Mouse (Mus musculus) CH12.LX (cell line): ENCODE measurements around the gene Tnfsf8.

Experiments used
- BHLHE40 ChIP-seq: IDR thresholded peaks from 2 replicates; pipeline ENCODE4 v1.6.1; 2011; ENCODE audit warnings: mild to moderate bottlenecking, low read depth, low read length, improper control_type of control experiment
- CHD1 ChIP-seq: IDR thresholded peaks from 2 replicates; pipeline ENCODE4 v1.6.1; 2012; ENCODE audit warnings: low read depth, low read length, improper control_type of control experiment, inconsistent platforms
- MAX ChIP-seq: IDR thresholded peaks from 2 replicates; pipeline ENCODE4 v1.6.1; 2011; ENCODE audit warnings: low read length, improper control_type of control experiment
- NELFE ChIP-seq: IDR thresholded peaks from 2 replicates; pipeline ENCODE4 v1.6.1; 2011; ENCODE audit warnings: low read depth, low read length, improper control_type of control experiment
- NRF1 ChIP-seq: IDR thresholded peaks from 2 replicates; pipeline ENCODE4 v1.6.1; 2014; ENCODE audit warnings: low read depth, mild to moderate bottlenecking, inconsistent platforms, low read length, improper control_type of control experiment, moderate library complexity
- POLR2A ChIP-seq: IDR thresholded peaks from 2 replicates; pipeline ENCODE4 v1.6.1; 2011; ENCODE audit warnings: low read depth, mild to moderate bottlenecking, improper control_type of control experiment, low read length
- RAD21 ChIP-seq: IDR thresholded peaks from 2 replicates; pipeline ENCODE4 v1.6.1; 2011; ENCODE audit warnings: low read depth, mild to moderate bottlenecking, low read length, improper control_type of control experiment, moderate library complexity
- USF1 ChIP-seq: IDR thresholded peaks from 2 replicates; pipeline ENCODE4 v1.6.1; 2014; ENCODE audit warnings: low read depth, mild to moderate bottlenecking, inconsistent platforms, low read length, improper control_type of control experiment

GRCm38 (mm10) chr4:63785466-63785865, 75.7 kb downstream of the Tnfsf8 start:
- TF ChIP-seq POLR2A: no peak
- TF ChIP-seq CHD1: no peak
- no peak for TF ChIP-seq NRF1
- no peak for TF ChIP-seq BHLHE40
- TF ChIP-seq MAX: no peak
- TF ChIP-seq NELFE: no peak
- TF ChIP-seq USF1: no peak
- no peak for TF ChIP-seq RAD21
